ENCODE assay signal across 8 mouse cellular contexts in the genomic region with DNA sequence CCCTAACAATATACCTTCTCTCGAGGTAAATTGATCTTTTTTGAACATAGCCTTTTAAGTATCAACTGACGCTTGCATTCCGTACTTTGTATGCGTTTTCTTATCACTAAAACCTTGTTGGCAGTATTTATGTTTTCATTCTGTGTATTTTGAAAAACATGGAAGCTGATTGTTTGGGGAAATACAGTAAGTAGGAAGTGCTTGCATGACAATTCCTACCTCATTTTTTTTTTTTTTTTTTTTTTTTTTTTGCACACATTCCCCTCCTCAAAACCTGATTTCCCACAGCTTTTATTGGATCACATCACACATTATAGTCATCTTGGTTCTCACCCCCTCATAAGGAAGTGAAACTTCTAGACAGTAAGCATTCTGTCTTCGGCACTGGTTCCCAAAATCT. TPM values are rescaled to one million over a fixed set of nuclear protein-coding genes. Genes with fewer than 3 reads are reported as not detected.
DNase-seq lines count a peak whose midpoint lies in the region; ATAC-seq and TF ChIP-seq lines count a peak whose summit lies in the region.

No protein-coding gene starts in this region.

- H3K4me3 ChIP-seq in kidney, postnatal 0 days (replicated peaks; ENCODE audit: low read depth, low read length), result peak overlapping the region; percentile 75; the same call in 1 of the 2 replicates
- H3K4me3 ChIP-seq in embryonic facial prominence, embryonic 15.5 days (replicated peaks), result peak overlapping the region; percentile 91
- peak overlapping the region; percentile 74 for H3K4me3 ChIP-seq in limb, embryonic 13.5 days
- H3K4me3 ChIP-seq in neural tube, embryonic 14.5 days (ENCODE audit: low read depth, low read length), result peak overlapping the region; percentile 85; the same call in 1 of the 2 replicates

- no peak overlapping the region for H3K27ac ChIP-seq in kidney, postnatal 0 days
- H3K27ac ChIP-seq in embryonic facial prominence, embryonic 15.5 days (replicated peaks), result no peak overlapping the region
- H3K27ac ChIP-seq in limb, embryonic 13.5 days, result no peak overlapping the region
- H3K27ac ChIP-seq in neural tube, embryonic 14.5 days (ENCODE audit: low read depth, low read length), result no peak overlapping the region

- ATAC-seq in kidney, postnatal 0 days (replicated peaks; ENCODE audit: low FRiP score, low read depth), result no peak
- ATAC-seq in embryonic facial prominence, embryonic 15.5 days (ENCODE audit: insufficient number of reproducible peaks, low FRiP score, low TSS enrichment, low read depth), result no peak
- no peak for ATAC-seq in limb, embryonic 13.5 days (ENCODE audit: low FRiP score, low read depth)
- no peak for ATAC-seq in neural tube, embryonic 14.5 days (ENCODE audit: low read depth)

- no peaks in the 10 kb centered on the region for H3K9me3 ChIP-seq in kidney, postnatal 0 days (replicated peaks; ENCODE audit: low read length)
- H3K9me3 ChIP-seq in embryonic facial prominence, embryonic 15.5 days (replicated peaks), result no peaks in the 10 kb centered on the region
- H3K9me3 ChIP-seq in limb, embryonic 13.5 days, result no peaks in the 10 kb centered on the region
- no peaks in the 10 kb centered on the region for H3K9me3 ChIP-seq in neural tube, embryonic 14.5 days (ENCODE audit: control insufficient read depth, low read length)

- peak overlapping the region; percentile 83 for H3K4me2 ChIP-seq in kidney, postnatal 0 days (ENCODE audit: low read length)
- H3K4me2 ChIP-seq in embryonic facial prominence, embryonic 15.5 days (replicated peaks), result peak overlapping the region; percentile 92
- H3K4me2 ChIP-seq in limb, embryonic 13.5 days (replicated peaks), result peak overlapping the region; percentile 74
- peak overlapping the region; percentile 98 for H3K4me2 ChIP-seq in neural tube, embryonic 14.5 days (ENCODE audit: low read depth, low read length)

- TF ChIP-seq CTCF in kidney, postnatal 0 days (IDR thresholded peaks at IDR 0.05; ENCODE audit: low read depth), result no peak

- 88% methylated on average over 5 of the region's 5 CpGs for WGBS in kidney, postnatal 0 days
- WGBS in embryonic facial prominence, embryonic 15.5 days, result 82% methylated on average over 5 of the region's 5 CpGs
- 88% methylated on average over 5 of the region's 5 CpGs for whole genome bisulfite sequencing in limb, embryonic 13.5 days
- 90% methylated on average over 5 of the region's 5 CpGs for WGBS in neural tube, embryonic 14.5 days

- no peaks in the 10 kb centered on the region for H3K36me3 ChIP-seq in kidney, postnatal 0 days (ENCODE audit: insufficient read depth, low read length)
- H3K36me3 ChIP-seq in embryonic facial prominence, embryonic 15.5 days, result peaks cover 9% of the 10 kb centered on the region; the same call in 1 of the 2 replicates
- H3K36me3 ChIP-seq in limb, embryonic 13.5 days, result peaks cover 8% of the 10 kb centered on the region; the same call in 1 of the 2 replicates
- 0 out of 2 replicates have a peak, but pooled peaks cover 3% of the 10 kb centered on the region for H3K36me3 ChIP-seq in neural tube, embryonic 14.5 days (ENCODE audit: control insufficient read depth, insufficient read depth, low read length)

- peak overlapping the region; percentile 76; the same call in 1 of the 2 replicates for H3K9ac ChIP-seq in kidney, postnatal 0 days (ENCODE audit: low read depth, low read length)
- no peak overlapping the region for H3K9ac ChIP-seq in embryonic facial prominence, embryonic 15.5 days
- peak overlapping the region; percentile 78 for H3K9ac ChIP-seq in limb, embryonic 13.5 days
- peak overlapping the region; percentile 64; the same call in 1 of the 2 replicates for H3K9ac ChIP-seq in neural tube, embryonic 14.5 days (replicated peaks; ENCODE audit: low read depth, low read length)

- H3K27me3 ChIP-seq in kidney, postnatal 0 days (ENCODE audit: insufficient read depth, low read length), result no peaks in the 10 kb centered on the region
- H3K27me3 ChIP-seq in embryonic facial prominence, embryonic 15.5 days, result no peaks in the 10 kb centered on the region
- peaks cover 3% of the 10 kb centered on the region for H3K27me3 ChIP-seq in limb, embryonic 13.5 days
- H3K27me3 ChIP-seq in neural tube, embryonic 14.5 days (ENCODE audit: control insufficient read depth, insufficient read depth, low read length), result no peaks in the 10 kb centered on the region

- H3K4me1 ChIP-seq in kidney, postnatal 0 days (replicated peaks; ENCODE audit: insufficient read depth, low read length), result 0 out of 2 replicates have a peak, but pooled peaks cover 3% of the 10 kb centered on the region
- peaks cover 15% of the 10 kb centered on the region for H3K4me1 ChIP-seq in embryonic facial prominence, embryonic 15.5 days
- H3K4me1 ChIP-seq in limb, embryonic 13.5 days, result peaks cover 12% of the 10 kb centered on the region
- H3K4me1 ChIP-seq in neural tube, embryonic 14.5 days (ENCODE audit: control insufficient read depth, insufficient read depth, low read length), result peaks cover 16% of the 10 kb centered on the region

- no peak for DNase-seq in kidney, postnatal 0 days (ENCODE audit: low spot score)
- no peak for DNase-seq in kidney, postnatal 25 days
- DNase-seq in adrenal gland, adult (ENCODE audit: inconsistent age in 2 of 2, low spot score in 1 of 2), result no peak
- DNase-seq in adrenal gland, adult 8-10 months, result no peak
- no peak for DNase-seq in embryo, embryonic 9.5 days (ENCODE audit: extremely low spot score)

RNA-seq across cellular contexts. Expression of gene Ankrd42, which starts 1.1 kb away (rescaled TPM):
- 4.5 and 5.5 TPM in 2 replicates for polyA plus RNA-seq in kidney, postnatal 0 days (2015; fragmentation: Nextera tagmentation; extraction: Ambion mirVana)
- 11.4 and 12.9 TPM in 2 replicates for polyA plus RNA-seq in embryonic facial prominence, embryonic 15.5 days (2015; fragmentation: Nextera tagmentation; extraction: Ambion mirVana)
- 8.2 and 9.1 TPM in 2 replicates for polyA plus RNA-seq in limb, embryonic 13.5 days (2015; fragmentation: Nextera tagmentation; extraction: Ambion mirVana)
- polyA plus RNA-seq in neural tube, embryonic 14.5 days (2014; fragmentation: Nextera tagmentation; extraction: Ambion mirVana), result 16.5 and 17.8 TPM in 2 replicates
- total RNA-seq in adrenal gland, adult 8-10 months (2022), result 10 to 100 TPM in 2 of 4 experiments, 1 to 10 TPM in 2; 8.5 to 12.1 (median 10.2) TPM

RNA-seq across cellular contexts. Expression of gene Pcf11, which starts 31.7 kb away (rescaled TPM):
- 17.8 and 20.9 TPM in 2 replicates for polyA plus RNA-seq in kidney, postnatal 0 days (2015; fragmentation: Nextera tagmentation; extraction: Ambion mirVana)
- polyA plus RNA-seq in embryonic facial prominence, embryonic 15.5 days (2015; fragmentation: Nextera tagmentation; extraction: Ambion mirVana), result 23.1 and 25.5 TPM in 2 replicates
- polyA plus RNA-seq in limb, embryonic 13.5 days (2015; fragmentation: Nextera tagmentation; extraction: Ambion mirVana), result 22.8 and 25.4 TPM in 2 replicates
- polyA plus RNA-seq in neural tube, embryonic 14.5 days (2014; fragmentation: Nextera tagmentation; extraction: Ambion mirVana), result 19.6 and 21.5 TPM in 2 replicates
- 10 to 100 TPM; 43.2 to 69.3 (median 64.3) TPM for total RNA-seq in adrenal gland, adult 8-10 months (2022)
